Mouse (Mus musculus) large intestine, adult 2 months (tissue): ENCODE measurements around the gene Gm10160. TPM values are rescaled to one million over a fixed set of nuclear protein-coding genes. Genes with fewer than 3 reads are reported as not detected.
"Not testable (repeated sequence)": the region's sequence is repeated elsewhere in the genome, so short reads cannot be mapped to it uniquely, and the experiment has no call there.

Experiments used
- DNase-seq: peaks from one replicate; pipeline ENCODE4 v3.0.0-alpha.2; 2012; ENCODE audit warnings: low read depth, low spot score
- WGBS: fragments of 180-500 bp; shearing (Covaris S2); methylation state at CpG from one replicate; pipeline ENCODE4 v1.1.7; 2018; 5-methylcytosine and 5-hydroxymethylcytosine counted together
- polyA plus RNA-seq: library from polyadenylated mRNA; depleted of rRNA; stranded (reverse); fragments of >200 nt; gene quantifications from 2 replicates; pipeline ENCODE4 v1.2.3, GENCODE M21; 2012

Gm10160 gene
- polyA plus RNA-seq, 1 experiment: not detected

DNA sequence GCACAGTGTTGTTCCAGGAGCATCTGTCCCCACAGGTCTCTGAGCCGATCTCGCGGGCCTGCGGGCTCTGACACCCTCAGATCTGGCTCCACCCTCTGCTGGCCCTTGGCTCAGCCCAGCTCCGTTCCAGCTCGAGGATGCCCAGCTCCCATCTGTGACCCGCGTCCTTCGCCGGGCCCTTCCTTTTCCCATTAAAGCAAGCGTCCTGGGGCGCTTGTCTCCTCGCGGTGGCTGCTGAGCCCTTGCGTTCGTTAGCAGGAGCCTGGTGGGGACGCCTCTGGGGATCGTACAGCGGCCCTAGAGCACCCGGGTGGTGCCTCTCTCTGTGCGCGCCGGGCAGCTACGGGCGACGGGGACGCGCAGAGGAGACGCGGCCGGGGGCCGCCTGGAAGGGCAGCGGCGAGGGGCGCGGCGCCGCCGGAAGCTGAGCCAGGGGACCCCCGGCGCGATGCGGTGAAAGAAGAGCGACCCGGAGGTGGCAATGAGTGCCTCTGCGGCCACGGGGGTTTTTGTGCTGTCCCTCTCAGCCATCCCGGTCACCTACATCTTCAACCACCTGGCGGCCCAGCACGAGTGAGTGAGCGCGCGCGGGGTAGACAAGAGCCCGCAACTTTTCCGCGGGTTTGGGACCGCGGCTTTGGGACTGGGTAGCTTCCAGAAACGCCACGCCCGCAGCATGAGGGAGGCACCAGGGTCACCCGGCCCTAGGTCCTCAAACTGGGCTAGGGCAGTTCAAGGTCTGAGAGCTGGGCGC lies 3.6 kb upstream of the Gm10160 start, which contains the start of gene Tm6sf1:
TSS of gene Tm6sf1 (plus strand) at position 34 of the 754 bp plus-strand sequence.
- no peak for DNase-seq
- 2% methylated on average over 64 of the region's 64 CpGs for whole genome bisulfite sequencing

DNA sequence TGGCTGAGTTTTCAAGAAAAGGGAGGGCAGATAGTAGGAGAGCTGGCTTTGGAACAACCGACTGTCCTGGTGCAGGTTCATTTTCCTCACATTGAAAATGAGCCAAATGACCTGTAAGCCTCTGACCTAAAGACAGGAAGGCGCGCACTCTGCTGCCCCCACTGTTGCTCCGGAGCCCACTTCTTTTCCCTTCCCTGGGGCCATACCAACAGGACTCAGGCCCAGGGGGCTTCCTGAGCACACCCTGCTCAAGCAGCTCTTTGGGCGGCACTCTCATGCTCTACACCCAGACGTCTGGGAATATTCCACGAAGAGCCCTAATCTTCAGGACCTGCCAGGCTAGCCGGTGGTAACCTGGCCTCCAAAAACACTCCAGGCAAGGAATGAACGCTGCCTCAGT lies 2.6 kb upstream of the Gm10160 start:
- 19% methylated on average over 9 of the region's 9 CpGs for WGBS
- no peak for DNase-seq

DNA sequence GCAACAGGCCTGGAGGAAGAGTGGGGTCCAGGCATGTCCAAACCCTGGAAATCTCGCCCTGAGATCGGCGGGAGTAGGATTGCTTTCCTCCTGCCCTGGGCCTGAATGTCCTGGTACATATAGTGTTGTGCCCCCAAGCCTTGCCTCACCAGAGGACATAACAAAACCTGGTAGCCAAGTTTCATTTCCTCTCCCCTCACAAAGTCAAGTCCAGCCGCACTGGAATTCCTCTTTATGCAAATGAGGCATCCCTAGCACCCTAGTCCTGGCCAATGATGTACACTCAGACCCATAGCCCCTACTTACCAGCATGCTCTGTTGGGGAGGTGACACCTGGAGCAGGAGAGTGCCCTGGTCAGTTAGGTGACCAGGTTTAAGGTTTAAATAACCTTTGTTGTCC lies 627 bp upstream of the Gm10160 start:
- no peak for DNase-seq
- WGBS: 69% methylated on average over 4 of the region's 4 CpGs

DNA sequence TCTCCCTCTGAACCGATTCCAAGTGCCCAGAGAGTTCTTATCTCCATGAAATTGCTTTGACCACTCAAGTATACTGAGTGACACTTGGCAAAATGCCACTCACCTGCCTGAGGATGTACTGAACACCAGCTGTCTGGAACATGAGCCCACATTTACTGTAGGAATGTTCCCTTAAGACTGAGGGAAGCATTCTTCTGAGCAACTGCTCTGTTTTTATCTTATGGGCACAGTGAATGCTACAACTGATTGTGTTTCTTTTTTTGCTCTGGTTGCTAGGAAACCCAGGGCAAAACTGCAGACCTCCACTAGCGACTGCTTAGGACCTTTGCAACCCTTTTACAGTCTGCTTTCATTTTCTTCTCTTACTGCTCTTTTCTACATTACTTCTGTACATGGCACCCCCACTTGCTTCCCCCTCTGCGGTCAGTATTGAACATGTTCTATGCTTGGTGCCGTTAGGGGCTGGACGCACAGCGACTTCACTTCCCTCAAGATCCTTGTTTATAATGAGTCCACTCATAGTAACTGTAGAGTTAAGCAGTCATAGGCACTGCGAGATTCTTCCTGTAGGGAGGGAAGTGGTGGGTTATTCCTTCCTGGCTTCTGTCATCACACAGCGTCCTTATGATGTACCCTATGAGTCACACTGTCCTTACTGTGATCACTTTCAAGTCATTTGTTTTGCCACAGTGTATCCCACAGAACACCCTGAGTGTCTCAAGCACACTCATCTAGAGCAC lies 856 bp downstream of the Gm10160 start:
- WGBS: 50% methylated on average over 8 of the region's 8 CpGs
- no peak for DNase-seq

DNA sequence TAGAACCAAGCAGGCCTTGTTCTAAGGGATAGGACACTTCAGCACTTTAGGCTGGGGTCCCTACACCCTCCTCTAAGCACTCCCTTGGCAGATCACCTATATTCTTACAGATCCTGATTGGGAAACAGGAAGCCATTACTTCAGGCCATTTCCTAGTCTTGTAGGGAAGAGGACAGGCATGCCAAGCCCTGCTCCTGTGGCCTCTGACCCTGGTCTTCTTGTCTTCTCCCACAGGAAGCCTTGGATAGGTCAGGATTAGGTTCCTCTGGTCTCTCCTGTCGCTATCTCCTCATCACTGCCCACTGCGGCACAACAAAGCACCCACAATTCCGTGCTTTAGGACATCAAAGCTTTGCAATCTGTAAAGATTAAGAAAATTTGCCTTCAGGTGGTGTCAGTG lies 3.9 kb downstream of the Gm10160 start:
- no peak for DNase-seq
- WGBS: 81% methylated on average over 3 of the region's 3 CpGs

DNA sequence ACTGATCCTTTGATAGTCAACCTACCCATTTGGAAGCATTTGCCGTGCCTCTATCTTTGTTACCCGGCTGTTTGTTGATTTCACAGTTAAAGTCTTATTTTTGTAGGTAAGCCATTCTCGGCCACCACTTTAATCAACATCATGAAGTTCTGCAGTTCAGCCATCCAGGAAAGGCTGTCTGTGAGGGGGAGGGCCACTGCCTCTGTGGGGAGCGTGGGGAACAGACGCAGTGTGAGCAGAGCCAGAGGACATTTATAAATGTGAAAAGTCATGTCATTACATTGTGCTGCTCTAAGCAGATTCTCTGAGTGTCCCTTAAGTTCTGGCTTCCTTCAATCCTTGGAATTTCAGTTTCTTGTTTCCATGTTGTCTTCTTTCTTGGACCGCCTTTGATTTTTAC lies 5.4 kb downstream of the Gm10160 start:
- 80% methylated on average over 6 of the region's 6 CpGs for WGBS

DNA sequence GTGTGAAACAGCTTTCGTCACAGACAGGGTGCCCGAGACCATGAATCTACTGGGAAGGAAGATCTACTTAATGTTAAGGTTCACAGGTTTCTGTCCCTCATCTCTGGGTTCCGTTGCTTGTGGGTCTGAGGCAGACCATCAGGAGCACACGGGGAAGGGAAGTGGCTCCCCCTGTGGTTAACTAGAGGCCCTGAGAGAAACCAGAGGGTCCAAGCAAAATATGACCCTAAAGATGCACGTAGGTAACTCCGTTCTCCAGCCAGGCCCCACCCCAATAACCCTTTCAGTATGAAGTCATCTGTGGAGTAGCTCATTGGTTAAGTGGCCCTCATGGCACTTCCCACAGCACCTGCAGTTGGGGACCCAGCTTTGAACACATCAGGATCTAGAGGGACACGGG lies 6.0 kb downstream of the Gm10160 start:
- WGBS: 78% methylated on average over 7 of the region's 7 CpGs
- no peak for DNase-seq

More for the DNA sequence above, 5.4 kb downstream of the Gm10160 start:
- DNase-seq: no peak

DNA sequence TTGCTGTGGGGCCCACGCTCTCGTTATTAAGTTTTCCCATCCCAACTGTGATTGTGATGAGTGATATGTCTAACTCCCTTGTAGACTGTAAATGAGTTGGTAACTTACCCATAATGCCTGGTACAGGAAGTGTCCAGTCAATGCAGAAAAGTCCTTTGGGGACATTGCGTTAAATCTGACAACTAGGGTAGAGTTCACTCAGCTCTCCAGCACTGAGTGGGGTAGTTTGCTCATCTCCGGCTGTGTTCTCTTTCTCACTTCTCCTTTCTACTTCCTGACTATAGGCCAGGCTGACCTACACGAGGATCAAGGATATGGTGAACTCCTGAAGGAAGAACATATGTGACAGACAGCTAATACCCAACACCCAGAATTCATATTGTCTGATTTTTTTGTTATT lies 6.4 kb downstream of the Gm10160 start:
- DNase-seq: no peak
- WGBS: 78% methylated on average over 5 of the region's 5 CpGs

DNA sequence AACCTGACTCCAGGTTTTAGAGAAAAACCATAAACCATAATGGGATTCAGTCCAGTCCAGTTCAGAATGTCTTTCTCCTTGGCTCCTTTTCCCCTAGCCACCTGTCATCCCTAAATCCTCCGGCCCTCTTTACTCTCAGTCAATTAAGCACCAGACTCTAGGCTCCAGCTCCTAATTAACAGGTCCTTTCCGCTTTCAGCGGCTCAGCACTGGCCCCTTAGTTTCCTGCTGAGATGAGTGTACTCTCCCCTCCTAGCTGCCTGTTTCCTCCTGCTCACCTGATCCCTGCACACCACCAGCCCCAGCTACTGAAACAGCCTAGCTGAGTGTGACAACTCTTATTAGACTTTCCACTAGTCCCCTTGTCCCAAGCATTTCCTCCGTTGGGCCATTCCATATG lies 7.8 kb downstream of the Gm10160 start:
- DNase-seq: no peak
- WGBS: 58% methylated on average over 4 of the region's 4 CpGs

DNA sequence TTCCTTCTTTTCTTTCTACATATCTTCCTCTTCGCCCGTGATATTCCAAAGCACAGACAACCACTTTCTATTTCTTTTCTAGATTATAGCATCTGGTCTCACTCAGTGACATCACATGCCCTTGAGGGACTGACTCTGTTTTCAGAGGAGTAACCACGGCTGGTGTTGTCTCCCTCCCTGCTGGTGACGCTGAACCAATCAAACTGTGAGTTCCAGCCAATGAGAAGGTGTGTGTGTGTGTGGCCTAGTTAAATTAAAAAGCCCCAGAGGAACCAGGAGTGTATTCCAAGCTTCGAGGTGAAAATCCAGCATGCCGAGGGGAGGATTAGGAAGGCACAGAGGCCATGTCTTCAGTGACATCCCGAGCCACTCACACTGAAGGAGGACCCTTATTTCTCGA lies 8.6 kb downstream of the Gm10160 start:
- WGBS: 39% methylated on average over 8 of the region's 8 CpGs
- no peak for DNase-seq

DNA sequence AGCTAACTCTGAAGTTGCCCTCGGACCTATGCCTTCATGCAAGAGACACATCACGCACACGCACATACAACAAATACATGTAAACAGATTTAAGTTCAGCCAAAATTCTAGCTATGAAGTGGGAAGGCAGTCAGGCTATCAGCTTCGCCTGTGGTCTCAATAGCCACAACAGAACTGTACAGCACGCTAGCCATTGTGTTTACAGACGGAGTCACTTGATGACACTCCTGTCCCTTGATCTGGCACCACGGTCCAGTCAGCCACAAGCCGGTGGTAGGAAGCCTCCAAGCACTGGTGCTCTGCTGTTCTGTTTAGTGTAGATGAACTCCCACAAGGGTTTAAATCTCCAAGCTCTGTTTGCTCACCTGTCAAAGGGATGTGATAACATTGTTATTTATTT lies 9.6 kb downstream of the Gm10160 start:
- DNase-seq: no peak
- WGBS: 46% methylated on average over 8 of the region's 8 CpGs

DNA sequence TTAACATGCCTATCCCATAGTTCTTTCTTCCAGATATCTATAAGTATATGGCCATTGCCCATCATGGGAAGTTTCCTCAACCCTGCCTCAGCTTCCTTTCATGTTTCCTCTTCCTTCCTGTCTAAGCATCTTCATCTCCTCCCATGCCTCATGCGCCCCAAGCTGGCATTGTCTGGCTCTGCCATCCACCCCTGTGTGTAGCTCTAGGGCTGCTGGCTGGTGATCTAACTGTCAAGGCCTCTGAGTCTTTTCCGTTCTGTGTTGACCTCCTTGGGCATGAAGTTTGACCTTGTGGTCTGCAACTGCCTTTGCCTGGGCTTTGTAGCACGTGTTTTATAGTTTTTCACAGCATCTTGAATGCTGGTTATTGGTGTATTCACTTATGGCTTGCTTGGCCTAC lies 10.3 kb downstream of the Gm10160 start:
- no peak for DNase-seq
- WGBS: 80% methylated on average over 3 of the region's 3 CpGs

DNA sequence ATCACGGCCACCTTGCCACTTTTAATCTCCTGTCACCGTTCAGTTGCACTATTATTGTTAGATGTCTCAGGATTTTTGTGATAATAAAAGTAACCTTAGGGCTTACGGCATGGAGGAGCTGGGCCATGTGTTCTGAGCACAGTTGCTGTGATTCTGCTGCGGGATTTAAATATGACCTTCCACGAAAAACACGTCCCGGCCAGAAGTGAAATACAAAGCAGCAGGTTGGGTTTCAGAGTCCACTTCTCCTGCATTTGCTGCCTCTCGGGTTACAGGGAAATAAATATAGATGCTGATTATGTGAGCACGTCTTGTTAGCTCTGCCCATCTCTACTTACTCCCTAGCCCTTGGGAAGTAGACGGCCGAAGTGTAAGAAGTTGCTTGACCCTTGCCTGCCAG lies 10.8 kb downstream of the Gm10160 start:
- no peak for DNase-seq
- 88% methylated on average over 11 of the region's 11 CpGs for WGBS

DNA sequence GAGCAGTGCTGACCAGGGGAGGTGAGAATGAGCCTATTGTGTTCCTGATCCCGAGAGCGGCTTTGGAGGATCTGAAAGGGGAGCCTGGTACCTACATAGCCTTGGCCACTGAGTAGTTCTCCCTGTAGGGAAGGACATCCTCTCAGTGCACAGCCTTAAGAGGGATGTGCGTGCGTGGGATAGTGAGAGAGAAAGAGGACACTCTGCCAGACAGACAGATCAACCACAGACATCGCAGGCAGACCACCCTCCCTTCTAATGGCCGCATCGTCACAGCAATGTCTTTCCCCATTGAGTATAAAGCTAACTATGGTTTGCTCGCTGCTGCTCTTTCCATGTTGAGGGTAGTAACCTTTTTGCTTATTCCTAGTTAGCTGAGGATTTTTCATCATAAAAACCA lies 11.7 kb downstream of the Gm10160 start:
- WGBS: 91% methylated on average over 8 of the region's 8 CpGs
- no peak for DNase-seq

DNA sequence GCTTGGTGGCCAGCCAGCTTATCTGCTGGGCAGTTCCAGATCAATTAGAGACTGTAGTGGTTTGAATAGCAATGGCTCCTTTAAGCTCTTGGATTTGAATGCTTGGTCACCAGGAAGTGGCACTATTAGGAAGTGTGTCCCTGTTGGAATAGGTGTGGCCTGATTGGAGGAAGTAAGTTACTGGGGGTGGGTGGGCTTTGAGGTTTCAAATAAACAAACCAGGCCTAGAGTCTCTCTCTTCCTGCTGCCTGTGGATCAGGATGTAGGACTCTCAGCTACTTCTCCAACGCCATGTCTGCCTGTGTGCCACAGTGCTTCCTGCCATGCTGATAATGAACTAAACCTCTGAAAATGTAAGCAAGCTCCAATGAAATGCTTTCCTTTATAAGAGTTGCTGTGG lies 12.6 kb downstream of the Gm10160 start:
- DNase-seq: no peak
- 79% methylated on average over 1 of the region's 1 CpGs for WGBS

DNA sequence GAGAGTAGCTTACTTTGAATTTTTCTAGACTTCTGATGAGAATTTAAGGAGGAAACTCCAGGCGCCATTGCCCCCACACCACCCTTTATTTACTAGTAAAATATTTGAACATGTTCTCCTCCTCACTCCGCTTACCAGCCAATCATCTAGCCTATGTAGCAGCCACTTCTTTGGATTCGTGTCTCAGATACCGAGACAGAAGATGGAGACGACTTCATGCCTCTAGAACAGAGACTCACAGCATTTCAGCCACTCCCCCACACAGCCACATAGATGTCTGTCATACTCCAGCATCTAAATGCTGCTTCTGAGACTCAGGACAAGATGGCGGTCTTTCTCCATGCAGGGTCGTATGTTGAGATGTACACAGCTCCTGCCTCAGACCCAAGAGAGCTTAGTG lies 13.5 kb downstream of the Gm10160 start:
- no peak for DNase-seq
- 74% methylated on average over 7 of the region's 7 CpGs for WGBS

DNA sequence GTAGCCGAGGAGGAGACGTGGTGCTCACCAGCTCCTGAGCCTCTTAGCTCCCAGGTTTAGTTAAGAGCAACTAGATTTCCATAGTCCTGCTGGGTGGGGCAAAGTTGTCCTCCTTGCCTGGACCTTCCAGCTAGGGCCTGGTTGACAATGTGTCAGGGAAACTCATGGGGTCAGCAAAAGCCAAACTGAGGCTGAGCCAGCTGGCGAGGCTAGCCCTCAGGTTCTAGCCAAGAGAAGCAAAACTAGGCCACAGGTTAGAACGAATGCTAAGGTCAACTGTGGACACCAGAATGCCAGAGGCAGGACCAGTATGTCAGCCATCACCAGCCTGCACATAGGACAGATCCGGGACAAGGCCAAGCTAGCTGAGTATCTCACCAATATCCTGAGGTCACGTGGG lies 14.2 kb downstream of the Gm10160 start:
- DNase-seq: no peak
- 80% methylated on average over 6 of the region's 6 CpGs for WGBS

DNA sequence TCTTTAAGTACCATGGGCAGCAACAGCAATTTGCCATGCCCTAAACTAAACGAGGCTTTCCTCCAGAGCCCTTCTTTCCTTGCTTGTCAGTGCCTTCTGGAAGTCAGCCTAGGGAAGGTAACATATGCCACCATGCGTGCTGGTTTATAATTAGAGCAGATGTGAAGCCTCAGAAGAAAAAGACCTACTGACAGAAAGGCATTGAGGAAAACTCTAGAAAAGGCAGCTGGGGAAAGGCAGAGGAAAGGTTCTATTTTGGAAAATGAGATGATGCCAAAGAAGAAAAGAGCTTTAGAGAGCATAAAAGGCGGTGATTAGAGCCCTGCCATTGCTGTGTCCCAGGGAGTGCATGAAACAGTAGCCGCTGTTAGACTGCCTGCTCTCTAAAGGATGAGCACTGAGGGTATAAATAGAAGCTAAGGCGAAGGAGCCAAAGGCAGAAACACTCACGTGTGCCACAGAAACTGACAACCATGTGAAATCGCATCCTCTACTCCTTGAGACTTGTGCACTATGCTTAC lies 14.9 kb downstream of the Gm10160 start:
- no peak for DNase-seq
- 65% methylated on average over 7 of the region's 7 CpGs for WGBS

DNA sequence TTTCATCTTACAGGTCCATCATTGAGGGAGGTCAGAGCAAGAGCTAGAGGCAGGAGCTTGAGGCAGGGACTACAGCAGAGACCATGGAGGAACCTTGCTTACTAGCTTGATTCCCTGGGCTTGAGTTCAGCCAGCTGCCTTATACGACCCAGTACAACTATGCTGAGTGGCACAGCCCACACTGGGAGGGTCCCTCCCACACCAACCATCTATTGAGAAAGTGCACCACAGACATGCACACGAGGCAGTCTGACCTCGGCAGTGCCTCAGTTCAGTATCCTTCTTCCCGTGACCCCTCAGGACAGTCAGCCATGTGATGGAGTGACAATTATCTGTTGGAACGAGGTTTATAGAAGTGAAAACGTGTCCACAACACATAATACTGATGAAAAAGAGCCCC lies 15.8 kb downstream of the Gm10160 start:
- no peak for DNase-seq
- 50% methylated on average over 6 of the region's 6 CpGs for WGBS

DNA sequence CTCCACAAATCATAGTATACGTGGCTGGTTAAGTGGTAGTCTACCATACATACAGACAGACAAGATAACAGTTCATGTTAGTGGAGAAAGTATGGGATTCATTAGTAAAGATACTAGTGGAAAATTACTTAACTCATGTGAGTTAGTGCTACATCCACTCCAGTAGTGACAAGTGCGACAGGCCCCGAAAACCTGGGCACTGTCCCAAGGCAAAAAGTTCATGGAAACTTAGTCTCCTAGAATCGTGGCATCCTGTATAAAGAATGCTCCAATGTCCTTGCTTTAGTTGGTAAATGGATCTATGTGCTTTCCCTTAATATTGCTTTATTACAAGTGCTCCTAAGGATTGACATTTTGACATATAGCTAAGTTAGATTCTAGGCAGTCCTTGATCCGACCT lies 17.8 kb downstream of the Gm10160 start:
- WGBS: 86% methylated on average over 5 of the region's 5 CpGs
- DNase-seq: not testable (repeated sequence)

DNA sequence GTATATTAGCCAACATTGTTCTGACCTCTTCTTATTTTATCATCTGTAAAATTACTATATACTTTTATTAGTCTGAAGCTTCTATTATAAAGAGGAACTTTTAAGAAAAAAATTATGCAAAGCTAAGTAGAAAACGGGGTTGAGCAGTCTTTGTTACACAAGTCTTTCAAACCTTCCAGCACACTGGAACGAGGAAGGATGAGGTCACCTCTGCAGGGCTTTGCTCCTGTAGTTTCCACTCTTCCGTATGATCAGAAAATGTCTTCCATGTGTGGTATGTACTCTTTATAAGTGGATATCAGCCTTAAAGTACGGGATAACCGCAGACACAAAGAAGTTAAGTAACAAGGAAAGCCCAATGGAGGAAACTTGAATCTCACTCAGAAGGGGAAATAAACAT lies 20.2 kb downstream of the Gm10160 start:
- WGBS: 89% methylated on average over 5 of the region's 5 CpGs
- DNase-seq: no peak
